Mouse (Mus musculus) heart, embryonic 16.5 days (tissue): ENCODE results near the gene Ppp2r3d. TPM values are rescaled to one million over a fixed set of nuclear protein-coding genes. Genes with fewer than 3 reads are reported as not detected.
A peak's percentile ranks its signal among the peaks of the same experiment; 100 is the strongest.

Experiments used
- ATAC-seq: fragments of 200-750 bp; cut with Nextera tagmentation; replicated peaks from 2 replicates; pipeline ENCODE4 v1.8.0; 2017; ENCODE audit warnings: moderate number of reproducible peaks; ENCODE audit not compliant: insufficient read depth, low FRiP score; ENCODE audit errors: extremely low read depth
- H3K27ac ChIP-seq: fragments of 300-500 bp; sonication (generic); 2 replicates; pipeline ENCODE4 v1.5.1; 2014; ENCODE audit warnings: mild to moderate bottlenecking, low read length, control low read depth, moderate library complexity
- H3K27me3 ChIP-seq: fragments of 300-500 bp; sonication (generic); 2 replicates; pipeline ENCODE4 v1.6.1; 2014; ENCODE audit warnings: low read length, mixed read lengths; ENCODE audit not compliant: control insufficient read depth, insufficient read depth
- H3K36me3 ChIP-seq: fragments of 300-500 bp; sonication (generic); 2 replicates; pipeline ENCODE4 v1.6.1; 2014; ENCODE audit not compliant: control insufficient read depth, insufficient read depth
- H3K4me1 ChIP-seq: fragments of 300-500 bp; sonication (generic); 2 replicates; pipeline ENCODE4 v1.6.1; 2014; ENCODE audit warnings: low read length, mixed read lengths; ENCODE audit not compliant: control insufficient read depth, insufficient read depth
- H3K4me2 ChIP-seq: fragments of 300-500 bp; sonication (generic); 2 replicates; pipeline ENCODE4 v1.6.1; 2014; ENCODE audit warnings: low read depth, mild to moderate bottlenecking, control low read depth, low read length
- H3K4me3 ChIP-seq: fragments of 300-500 bp; sonication (generic); 2 replicates; pipeline ENCODE4 v1.5.1; 2014; ENCODE audit warnings: mild to moderate bottlenecking, control low read depth, low read length
- H3K9ac ChIP-seq: fragments of 300-500 bp; sonication (generic); 2 replicates; pipeline ENCODE4 v1.6.1; 2014; ENCODE audit warnings: low read length, control low read depth
- H3K9me3 ChIP-seq: fragments of 300-500 bp; sonication (generic); replicated peaks from 2 replicates; pipeline ENCODE4 v1.6.1; 2016; ENCODE audit warnings: low read length; ENCODE audit not compliant: control insufficient read depth
- WGBS: fragments of 180-500 bp; shearing (Covaris S2); extraction: QIAGEN DNeasy Blood & Tissue Kit; methylation state at CpG from one replicate; pipeline ENCODE4 v1.1.7; 2014; 5-methylcytosine and 5-hydroxymethylcytosine counted together
- polyA plus RNA-seq: library from polyadenylated mRNA; unstranded; fragments of >200 nt; fragmentation: Nextera tagmentation; extraction: Ambion mirVana; gene quantifications from 2 replicates; pipeline ENCODE4 v1.2.1, GENCODE M21; 2015

Ppp2r3d gene
- polyA plus RNA-seq, 1 experiment from 2014 or later: 143 TPM

GRCm38 (mm10) chr9:124440724-124441045 is 36.0 kb downstream of the Ppp2r3d start:
- Histone ChIP-seq H3K9ac (no peak overlapping the region), H3K4me1 (no peaks in the 10 kb centered on the region), H3K9me3 (peaks cover 34% of the 10 kb centered on the region), H3K27me3 (no peaks in the 10 kb centered on the region), H3K27ac (no peak overlapping the region), H3K4me3 (no peak overlapping the region; the same call in 1 of the 2 replicates), H3K4me2 (peak overlapping the region; percentile 25; the same call in 1 of the 2 replicates), H3K36me3 (peaks cover 37% of the 10 kb centered on the region)
- ATAC-seq: peak; percentile 28; the same call in 1 of the 2 replicates
- WGBS: 83% methylated on average over 14 of the region's 14 CpGs

- no peak overlapping the region for H3K4me2 ChIP-seq
- peaks cover 37% of the 10 kb centered on the region for H3K36me3 ChIP-seq
- H3K27ac ChIP-seq: no peak overlapping the region
- ATAC-seq: peak; percentile 55
- WGBS: 91% methylated on average over 29 of the region's 29 CpGs
- H3K9ac ChIP-seq: no peak overlapping the region
- peaks cover 34% of the 10 kb centered on the region for H3K9me3 ChIP-seq
- H3K27me3 ChIP-seq: no peaks in the 10 kb centered on the region
- H3K4me1 ChIP-seq: no peaks in the 10 kb centered on the region
- no peak overlapping the region; the same call in 1 of the 2 replicates for H3K4me3 ChIP-seq
Measured at GRCm38 (mm10) chr9:124439848-124440723, 36.6 kb downstream of the Ppp2r3d start.

GRCm38 (mm10) chr9:124439403-124439847 is 37.3 kb downstream of the Ppp2r3d start:
- Histone ChIP-seq H3K9ac (no peak overlapping the region), H3K4me2 (no peak overlapping the region), H3K9me3 (peaks cover 34% of the 10 kb centered on the region), H3K4me1 (no peaks in the 10 kb centered on the region), H3K27me3 (no peaks in the 10 kb centered on the region), H3K27ac (no peak overlapping the region), H3K36me3 (peaks cover 37% of the 10 kb centered on the region), H3K4me3 (no peak overlapping the region)
- WGBS: 89% methylated on average over 13 of the region's 13 CpGs
- ATAC-seq: peak; percentile 25

- Histone ChIP-seq H3K27ac (no peak overlapping the region), H3K27me3 (no peaks in the 10 kb centered on the region), H3K9ac (no peak overlapping the region), H3K4me3 (no peak overlapping the region), H3K36me3 (peaks cover 37% of the 10 kb centered on the region), H3K4me1 (no peaks in the 10 kb centered on the region), H3K4me2 (no peak overlapping the region), H3K9me3 (peaks cover 34% of the 10 kb centered on the region)
- 93% methylated on average over 22 of the region's 22 CpGs for WGBS
- ATAC-seq: 0 out of 2 replicates have a peak, but pooled peaks have one; percentile 10
Measured at GRCm38 (mm10) chr9:124438686-124439346, 37.9 kb downstream of the Ppp2r3d start.

- peak; percentile 8 for ATAC-seq
- peak overlapping the region; percentile 71 for H3K4me3 ChIP-seq
- no peaks in the 10 kb centered on the region for H3K27me3 ChIP-seq
- H3K9me3 ChIP-seq: no peaks in the 10 kb centered on the region
- peak overlapping the region; percentile 100 for H3K27ac ChIP-seq
- no peaks in the 10 kb centered on the region for H3K36me3 ChIP-seq
- under 1% methylated on average over 47 of the region's 47 CpGs for WGBS
- no peaks in the 10 kb centered on the region for H3K4me1 ChIP-seq
- peak overlapping the region; percentile 74 for H3K4me2 ChIP-seq
- peak overlapping the region; percentile 78 for H3K9ac ChIP-seq
Measured at GRCm38 (mm10) chr9:124425411-124425885, 51.2 kb downstream of the Ppp2r3d start.

- under 1% methylated on average over 48 of the region's 48 CpGs for WGBS
- Histone ChIP-seq H3K4me3 (peak overlapping the region; percentile 71), H3K27me3 (no peaks in the 10 kb centered on the region), H3K9ac (peak overlapping the region; percentile 96), H3K4me2 (peak overlapping the region; percentile 74), H3K9me3 (no peaks in the 10 kb centered on the region), H3K4me1 (no peaks in the 10 kb centered on the region), H3K36me3 (no peaks in the 10 kb centered on the region), H3K27ac (peak overlapping the region; percentile 100)
- peak; percentile 62 for ATAC-seq
Measured at GRCm38 (mm10) chr9:124424542-124425410, 51.9 kb downstream of the Ppp2r3d start.

GRCm38 (mm10) chr9:124424292-124424541 is 52.5 kb downstream of the Ppp2r3d start:
- H3K36me3 ChIP-seq: no peaks in the 10 kb centered on the region
- H3K4me1 ChIP-seq: no peaks in the 10 kb centered on the region
- no peaks in the 10 kb centered on the region for H3K9me3 ChIP-seq
- no peaks in the 10 kb centered on the region for H3K27me3 ChIP-seq
- H3K27ac ChIP-seq: peak overlapping the region; percentile 100
- WGBS: under 1% methylated on average over 27 of the region's 27 CpGs
- no peak for ATAC-seq
- H3K9ac ChIP-seq: peak overlapping the region; percentile 96
- peak overlapping the region; percentile 74 for H3K4me2 ChIP-seq
- H3K4me3 ChIP-seq: peak overlapping the region; percentile 71

- WGBS: under 1% methylated on average over 74 of the region's 74 CpGs
- H3K27ac ChIP-seq: peak overlapping the region; percentile 100
- no peaks in the 10 kb centered on the region for H3K4me1 ChIP-seq
- H3K4me3 ChIP-seq: peak overlapping the region; percentile 71
- H3K9ac ChIP-seq: peak overlapping the region; percentile 96
- peak overlapping the region; percentile 74 for H3K4me2 ChIP-seq
- no peaks in the 10 kb centered on the region for H3K36me3 ChIP-seq
- H3K27me3 ChIP-seq: no peaks in the 10 kb centered on the region
- H3K9me3 ChIP-seq: no peaks in the 10 kb centered on the region
- peak; percentile 70 for ATAC-seq
Measured at GRCm38 (mm10) chr9:124423552-124424291, 53.0 kb downstream of the Ppp2r3d start.
